Mouse (Mus musculus) limb, embryonic 11.5 days (tissue): ENCODE data around the gene Mpdu1. TPM values are rescaled to one million over a fixed set of nuclear protein-coding genes. Genes with fewer than 3 reads are reported as not detected.
A peak's percentile ranks its signal among the peaks of the same experiment; 100 is the strongest.

ENCODE experiments used
- ATAC-seq: fragments of 200-750 bp; cut with Nextera tagmentation; 2 replicates; pipeline ENCODE4 v1.8.0; 2017; ENCODE audit warnings: low read depth; ENCODE audit not compliant: insufficient number of reproducible peaks, low FRiP score, low TSS enrichment
- DNase-seq: peaks from one replicate; pipeline ENCODE4 v3.0.0-alpha.2; 2015; ENCODE audit warnings: low spot score
- H3K27ac ChIP-seq: fragments of 300-500 bp; sonication (generic); replicated peaks from 2 replicates; pipeline ENCODE4 v1.5.1; 2014; ENCODE audit warnings: low read depth, mild to moderate bottlenecking, low read length
- H3K27me3 ChIP-seq: fragments of 300-500 bp; sonication (generic); 2 replicates; pipeline ENCODE4 v1.6.1; 2014; ENCODE audit warnings: mild to moderate bottlenecking, low read length, mixed read lengths; ENCODE audit not compliant: control insufficient read depth, insufficient read depth
- H3K36me3 ChIP-seq: fragments of 300-500 bp; sonication (generic); 2 replicates; pipeline ENCODE4 v1.6.1; 2014; ENCODE audit warnings: mild to moderate bottlenecking, low read length, moderate library complexity, mixed read lengths; ENCODE audit not compliant: control insufficient read depth, insufficient read depth
- H3K4me1 ChIP-seq: fragments of 300-500 bp; sonication (generic); 2 replicates; pipeline ENCODE4 v1.6.1; 2014; ENCODE audit warnings: low read length, mixed read lengths; ENCODE audit not compliant: control insufficient read depth, insufficient read depth
- H3K4me2 ChIP-seq: fragments of 300-500 bp; sonication (generic); 2 replicates; pipeline ENCODE4 v1.6.1; 2014; ENCODE audit warnings: low read depth, mild to moderate bottlenecking, moderate library complexity; ENCODE audit not compliant: severe bottlenecking
- H3K4me3 ChIP-seq: fragments of 300-500 bp; sonication (generic); 2 replicates; pipeline ENCODE4 v1.5.1; 2014; ENCODE audit warnings: low read depth, low read length
- H3K9ac ChIP-seq: fragments of 300-500 bp; sonication (generic); 2 replicates; pipeline ENCODE4 v1.6.1; 2014; ENCODE audit warnings: mild to moderate bottlenecking, low read length
- H3K9me3 ChIP-seq: fragments of 300-500 bp; sonication (generic); 2 replicates; pipeline ENCODE4 v1.6.1; 2016; ENCODE audit warnings: low read length; ENCODE audit not compliant: control insufficient read depth
- WGBS: fragments of 180-500 bp; shearing (Covaris S2); extraction: QIAGEN DNeasy Blood & Tissue Kit; methylation state at CpG from one replicate; pipeline ENCODE4 v1.1.7; 2014; 5-methylcytosine and 5-hydroxymethylcytosine counted together
- polyA plus RNA-seq: library from polyadenylated mRNA; unstranded; fragments of >200 nt; fragmentation: Nextera tagmentation; extraction: Ambion mirVana; gene quantifications from 2 replicates; pipeline ENCODE4 v1.2.1, GENCODE M21; 2014

Mpdu1 gene
- polyA plus RNA-seq: 21.0 and 41.0 TPM in 2 replicates

DNA sequence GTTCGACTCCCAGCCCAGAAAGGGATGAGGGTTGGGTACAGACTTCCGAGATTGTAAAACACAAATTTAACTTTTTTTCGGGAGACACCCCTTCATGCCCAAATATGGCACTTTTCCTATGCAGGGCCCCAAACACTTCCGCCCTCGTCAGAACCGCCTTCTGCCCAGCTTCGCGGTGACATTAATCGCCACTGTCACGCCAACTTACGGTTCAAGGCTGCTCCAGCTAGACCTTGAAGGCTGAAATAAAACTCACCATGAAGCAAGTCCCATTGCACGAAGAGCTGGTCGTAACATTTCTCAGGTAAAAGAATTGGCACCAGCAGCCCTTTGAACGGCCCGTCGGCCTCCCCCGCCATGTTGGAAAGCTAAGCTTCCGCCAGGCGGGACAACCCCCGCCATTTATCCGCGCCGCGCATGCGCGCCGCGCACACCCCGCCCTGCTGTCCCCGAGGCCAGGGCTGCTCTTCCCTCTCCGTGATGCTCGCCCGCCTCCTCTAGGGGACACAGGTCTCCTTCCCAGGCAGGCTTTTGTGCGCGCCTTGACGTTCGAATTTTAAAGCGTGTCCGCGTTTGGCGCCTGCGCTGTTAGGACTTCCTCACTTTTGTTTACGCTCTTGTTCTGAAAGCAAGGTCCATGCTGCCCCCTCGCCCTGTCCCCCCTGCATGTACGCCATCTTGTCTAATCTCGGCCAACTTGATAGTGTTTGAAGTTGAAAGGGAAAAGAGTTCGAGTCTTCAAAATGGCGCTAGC lies at the start of gene Mpdu1:
Mpdu1 (minus strand) TSS at position 430 of the 754 bp plus-strand sequence.
- WGBS: under 1% methylated on average over 48 of the region's 48 CpGs
- H3K9me3 ChIP-seq: no peaks in the 10 kb centered on the region
- peak within 1 kb of the TSS; percentile 64 for H3K9ac ChIP-seq
- peaks cover 3% of the 10 kb centered on the region; the same call in 1 of the 2 replicates for H3K4me1 ChIP-seq
- ATAC-seq (peak; percentile 89), DNase-seq (peak; percentile 94)
- peak within 1 kb of the TSS; percentile 48 for H3K4me3 ChIP-seq
- H3K27ac ChIP-seq: peak within 1 kb of the TSS; percentile 93
- H3K27me3 ChIP-seq: no peaks in the 10 kb centered on the region
- peak within 1 kb of the TSS; percentile 50 for H3K4me2 ChIP-seq
- peaks cover 19% of the 10 kb centered on the region for H3K36me3 ChIP-seq

DNA sequence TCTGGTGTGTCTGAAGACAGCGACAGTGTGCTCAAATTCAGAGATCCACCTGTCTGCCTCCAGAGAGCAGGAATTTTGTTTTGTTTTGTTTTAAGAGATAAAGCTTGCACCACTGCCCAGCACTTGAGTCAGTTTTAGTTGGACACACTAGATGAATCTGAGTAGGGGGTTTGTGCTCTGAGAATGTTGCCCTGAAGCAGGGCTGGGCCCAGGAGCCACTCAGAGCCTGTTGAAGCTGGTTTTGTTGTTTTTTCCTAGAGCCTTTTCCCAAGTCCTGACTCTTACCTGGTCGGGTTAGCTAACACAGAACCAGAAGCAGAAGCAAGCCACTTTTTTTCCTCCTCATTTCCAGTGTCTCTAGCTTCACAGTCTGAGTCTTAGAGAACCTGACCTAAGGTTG lies 48.6 kb upstream of the Mpdu1 start:
- H3K36me3 ChIP-seq: no peaks in the 10 kb centered on the region
- no peak overlapping the region for H3K9ac ChIP-seq
- H3K27me3 ChIP-seq: no peaks in the 10 kb centered on the region
- peaks cover 12% of the 10 kb centered on the region for H3K4me1 ChIP-seq
- 77% methylated on average over 2 of the region's 2 CpGs for WGBS
- ATAC-seq (no peak), DNase-seq (no peak)
- no peak overlapping the region for H3K27ac ChIP-seq
- H3K9me3 ChIP-seq: no peaks in the 10 kb centered on the region
- H3K4me2 ChIP-seq: no peak overlapping the region
- no peak overlapping the region for H3K4me3 ChIP-seq

DNA sequence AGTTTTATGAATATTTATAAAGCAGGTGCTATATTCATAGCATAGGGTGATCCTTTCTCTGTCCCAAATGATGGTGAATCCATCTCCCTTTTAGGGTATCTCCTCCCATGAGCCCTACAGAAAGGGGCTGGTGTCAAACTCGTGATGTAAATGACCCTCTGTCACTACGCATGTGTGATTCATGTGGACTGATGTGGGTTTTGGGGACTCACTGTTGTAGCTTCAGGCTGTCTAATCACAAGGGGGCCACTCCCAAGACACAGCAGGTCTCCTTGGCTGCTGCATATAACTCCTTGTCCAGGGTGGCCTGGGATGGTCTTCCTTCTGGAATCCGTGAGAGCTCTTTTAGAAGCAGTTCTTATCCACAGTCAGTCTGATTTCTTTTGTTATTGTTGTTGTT lies 48.0 kb upstream of the Mpdu1 start:
- Histone ChIP-seq H3K27me3 (no peaks in the 10 kb centered on the region), H3K4me1 (peaks cover 10% of the 10 kb centered on the region; the same call in 1 of the 2 replicates), H3K4me2 (no peak overlapping the region), H3K9ac (no peak overlapping the region), H3K27ac (no peak overlapping the region), H3K9me3 (no peaks in the 10 kb centered on the region), H3K36me3 (no peaks in the 10 kb centered on the region), H3K4me3 (no peak overlapping the region)
- 69% methylated on average over 3 of the region's 3 CpGs for WGBS
- ATAC-seq (no peak), DNase-seq (no peak)

DNA sequence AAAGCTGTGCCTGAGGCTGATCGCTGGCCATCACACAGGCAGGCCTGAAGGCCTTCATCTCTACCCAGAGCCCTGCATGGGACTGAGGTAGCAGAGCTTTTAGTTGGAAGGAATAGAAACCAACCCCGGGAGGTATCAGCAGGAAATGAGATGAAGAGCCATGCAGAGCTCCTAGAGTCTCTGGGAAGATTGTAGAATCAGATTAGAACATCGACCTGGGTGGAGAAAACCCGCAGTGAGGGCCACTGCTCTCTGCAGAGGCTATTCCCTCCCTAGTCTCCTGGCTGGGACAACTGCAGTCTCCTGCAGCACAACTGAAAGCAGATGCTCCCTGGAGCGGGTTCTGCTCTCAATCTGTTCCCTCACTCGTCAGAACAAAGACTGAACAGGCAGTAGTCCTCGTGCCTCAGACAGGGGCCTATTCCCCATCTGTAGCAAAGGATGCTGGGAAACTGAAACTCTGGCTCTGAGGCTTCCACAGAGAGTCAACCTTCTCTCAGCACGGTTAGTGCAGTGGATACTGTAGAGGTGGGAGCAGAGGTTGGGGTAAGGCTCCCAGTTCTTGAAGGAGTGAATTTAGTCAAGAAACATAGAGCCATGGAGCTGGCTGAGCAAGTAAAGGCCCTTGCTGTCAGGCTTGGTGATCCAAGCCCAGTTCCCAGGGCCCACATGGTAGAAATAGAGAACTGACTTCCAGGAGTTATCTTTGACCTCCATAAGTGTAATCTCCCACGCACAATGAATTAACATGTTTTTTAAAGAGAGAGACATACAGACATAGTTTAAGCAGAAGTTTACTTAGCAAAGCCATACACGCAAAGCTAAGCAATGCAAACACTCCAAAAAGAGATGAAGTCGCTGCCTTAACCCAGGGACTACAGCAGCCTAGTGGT lies 47.4 kb upstream of the Mpdu1 start:
- Histone ChIP-seq H3K9ac (no peak overlapping the region), H3K4me1 (peaks cover 8% of the 10 kb centered on the region; the same call in 1 of the 2 replicates), H3K27me3 (no peaks in the 10 kb centered on the region), H3K9me3 (no peaks in the 10 kb centered on the region), H3K4me3 (no peak overlapping the region), H3K36me3 (no peaks in the 10 kb centered on the region), H3K4me2 (no peak overlapping the region), H3K27ac (peak overlapping the region; percentile 32; the same call in 1 of the 2 replicates)
- WGBS: 56% methylated on average over 11 of the region's 11 CpGs
- no peak for ATAC-seq
- no peak for DNase-seq

DNA sequence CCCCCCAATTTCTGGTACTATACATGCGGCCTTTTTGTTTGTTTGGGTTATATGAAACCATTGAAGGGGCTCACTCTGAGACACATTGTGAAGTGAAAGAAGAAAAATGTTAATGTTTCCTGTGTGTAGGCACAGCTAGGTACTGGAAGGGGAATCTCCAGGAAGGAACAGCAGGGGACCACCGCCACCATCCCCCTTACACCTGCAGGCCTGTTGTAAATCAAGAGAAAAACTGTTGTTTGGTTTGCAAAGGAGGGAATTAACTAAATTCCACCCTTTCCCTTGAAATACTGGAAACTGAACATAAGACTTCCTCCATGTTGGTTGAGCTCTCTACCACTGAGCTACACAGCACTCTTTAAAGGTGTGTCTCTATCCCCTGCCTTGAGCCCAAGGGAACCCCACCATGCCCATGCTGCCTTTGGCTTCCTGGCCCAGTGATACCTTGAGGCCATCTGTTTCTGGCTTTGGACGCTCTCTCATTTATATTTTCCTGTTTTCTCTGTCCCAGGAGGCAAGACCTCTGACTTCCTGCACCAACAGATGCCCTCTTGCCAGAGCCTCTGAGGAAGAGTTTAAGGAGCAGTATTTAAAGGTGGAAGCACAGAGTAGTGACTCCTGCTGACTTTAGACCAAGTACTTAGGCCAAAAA lies 46.3 kb upstream of the Mpdu1 start:
- no peak overlapping the region for H3K9ac ChIP-seq
- no peak overlapping the region for H3K27ac ChIP-seq
- H3K27me3 ChIP-seq: no peaks in the 10 kb centered on the region
- no peak overlapping the region for H3K4me3 ChIP-seq
- H3K4me1 ChIP-seq: peaks cover 8% of the 10 kb centered on the region; the same call in 1 of the 2 replicates
- 66% methylated on average over 3 of the region's 3 CpGs for WGBS
- DNase-seq: no peak
- no peak for ATAC-seq
- no peaks in the 10 kb centered on the region for H3K36me3 ChIP-seq
- H3K4me2 ChIP-seq: no peak overlapping the region
- H3K9me3 ChIP-seq: no peaks in the 10 kb centered on the region

DNA sequence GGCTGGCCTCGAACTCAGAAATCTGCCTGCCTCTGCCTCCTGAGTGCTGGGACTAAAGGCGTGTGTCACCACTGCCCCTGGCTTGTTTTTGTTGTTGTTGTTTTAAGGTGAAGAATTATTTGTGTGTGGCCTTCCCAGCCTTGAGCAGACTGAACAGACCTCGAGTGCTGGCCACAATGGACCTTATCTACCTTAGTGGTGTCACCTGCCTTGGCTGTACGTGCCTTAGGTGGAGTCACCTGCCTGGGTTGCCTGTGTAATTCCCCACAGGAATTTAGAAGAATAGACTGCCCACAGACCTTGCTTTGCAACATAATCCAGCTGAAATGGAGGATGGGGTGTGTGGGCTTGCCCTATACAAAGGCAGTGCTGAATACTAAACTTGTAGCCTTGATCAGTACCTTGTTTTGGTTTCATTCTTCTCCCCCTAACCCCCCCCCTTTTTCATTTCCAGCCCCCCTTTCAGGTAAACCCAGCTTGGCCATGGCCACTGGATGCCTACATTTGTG lies 45.5 kb upstream of the Mpdu1 start:
- H3K9me3 ChIP-seq: no peaks in the 10 kb centered on the region
- peaks cover 8% of the 10 kb centered on the region; the same call in 1 of the 2 replicates for H3K4me1 ChIP-seq
- no peaks in the 10 kb centered on the region for H3K36me3 ChIP-seq
- no peak overlapping the region for H3K27ac ChIP-seq
- 93% methylated on average over 4 of the region's 4 CpGs for WGBS
- H3K4me3 ChIP-seq: no peak overlapping the region
- H3K4me2 ChIP-seq: no peak overlapping the region
- H3K9ac ChIP-seq: no peak overlapping the region
- ATAC-seq (no peak), DNase-seq (no peak)
- H3K27me3 ChIP-seq: no peaks in the 10 kb centered on the region

DNA sequence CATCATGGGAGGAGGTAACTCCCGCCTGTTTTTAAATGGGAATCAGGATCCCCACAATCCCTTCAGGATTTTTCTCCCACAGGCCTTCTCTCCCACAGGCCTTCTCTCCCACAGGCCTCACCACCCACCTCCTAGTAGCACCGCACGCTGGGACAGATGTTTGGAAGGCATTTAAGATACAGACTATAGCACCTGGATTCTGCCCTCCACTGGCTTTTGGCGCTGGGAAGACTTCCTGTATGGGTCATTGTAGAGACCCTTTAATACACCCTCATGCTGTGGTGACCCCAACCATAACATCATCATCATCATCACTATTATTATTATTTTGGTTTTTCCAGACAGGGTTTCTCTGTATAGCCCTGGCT lies 45.0 kb upstream of the Mpdu1 start:
- Histone ChIP-seq H3K4me2 (no peak overlapping the region), H3K4me3 (no peak overlapping the region), H3K4me1 (peaks cover 8% of the 10 kb centered on the region; the same call in 1 of the 2 replicates), H3K9ac (no peak overlapping the region), H3K36me3 (no peaks in the 10 kb centered on the region), H3K27ac (no peak overlapping the region), H3K27me3 (no peaks in the 10 kb centered on the region), H3K9me3 (no peaks in the 10 kb centered on the region)
- 90% methylated on average over 4 of the region's 4 CpGs for WGBS
- no peak for DNase-seq
- no peak for ATAC-seq
